Mouse (Mus musculus): ENCODE measurements around the gene Desi1.

Gene Desi1

GRCm38 (mm10) chr15:81964980-81965545 is 68.6 kb downstream of the Desi1 start:
- DNase-seq (ENCODE audit: low read depth, low spot score): no peak
- Histone ChIP-seq H3K36me3 (ENCODE audit: control insufficient read depth, insufficient read depth, low read length, poor library complexity, severe bottlenecking) (no peaks in the 10 kb centered on the region), H3K27me3 (ENCODE audit: control insufficient read depth, insufficient read depth, low read length, poor library complexity, severe bottlenecking) (no peaks in the 10 kb centered on the region)

- no peaks in the 10 kb centered on the region for H3K27me3 ChIP-seq (ENCODE audit: control insufficient read depth, insufficient read depth, low read length, poor library complexity, severe bottlenecking)
- DNase-seq (ENCODE audit: low read depth, low spot score): no peak
Measured at GRCm38 (mm10) chr15:81964262-81964661, 69.4 kb downstream of the Desi1 start.

GRCm38 (mm10) chr15:81961078-81961451 is 72.6 kb downstream of the Desi1 start:
- DNase-seq (ENCODE audit: low read depth, low spot score): no peak
- H3K36me3 ChIP-seq (ENCODE audit: control insufficient read depth, insufficient read depth, low read length, poor library complexity, severe bottlenecking): no peaks in the 10 kb centered on the region
- no peaks in the 10 kb centered on the region for H3K27me3 ChIP-seq (ENCODE audit: control insufficient read depth, insufficient read depth, low read length, poor library complexity, severe bottlenecking)

More at GRCm38 (mm10) chr15:81964262-81964661, 69.4 kb downstream of the Desi1 start:
- no peaks in the 10 kb centered on the region for H3K36me3 ChIP-seq (ENCODE audit: control insufficient read depth, insufficient read depth, low read length, poor library complexity, severe bottlenecking)

GRCm38 (mm10) chr15:81960171-81961077 is 73.2 kb downstream of the Desi1 start, which contains the start of gene Pmm1:
Pmm1 (minus strand) TSS chr15:81960930.
- H3K36me3 ChIP-seq (ENCODE audit: control insufficient read depth, insufficient read depth, low read length, poor library complexity, severe bottlenecking): no peaks in the 10 kb centered on the region
- H3K27me3 ChIP-seq (ENCODE audit: control insufficient read depth, insufficient read depth, low read length, poor library complexity, severe bottlenecking): no peaks in the 10 kb centered on the region
- peak; percentile 99 for DNase-seq (ENCODE audit: low read depth, low spot score)

GRCm38 (mm10) chr15:81958906-81959305 is 74.8 kb downstream of the Desi1 start:
- DNase-seq (ENCODE audit: low read depth, low spot score): no peak
- no peaks in the 10 kb centered on the region for H3K27me3 ChIP-seq (ENCODE audit: control insufficient read depth, insufficient read depth, low read length, poor library complexity, severe bottlenecking)
- H3K36me3 ChIP-seq (ENCODE audit: control insufficient read depth, insufficient read depth, low read length, poor library complexity, severe bottlenecking): no peaks in the 10 kb centered on the region

GRCm38 (mm10) chr15:81957598-81957997 is 76.1 kb downstream of the Desi1 start:
- DNase-seq (ENCODE audit: low read depth, low spot score): no peak
- no peaks in the 10 kb centered on the region for H3K27me3 ChIP-seq (ENCODE audit: control insufficient read depth, insufficient read depth, low read length, poor library complexity, severe bottlenecking)
- no peaks in the 10 kb centered on the region for H3K36me3 ChIP-seq (ENCODE audit: control insufficient read depth, insufficient read depth, low read length, poor library complexity, severe bottlenecking)

- DNase-seq (ENCODE audit: low read depth, low spot score): peak; percentile 73
- no peaks in the 10 kb centered on the region for H3K27me3 ChIP-seq (ENCODE audit: control insufficient read depth, insufficient read depth, low read length, poor library complexity, severe bottlenecking)
- H3K36me3 ChIP-seq (ENCODE audit: control insufficient read depth, insufficient read depth, low read length, poor library complexity, severe bottlenecking): no peaks in the 10 kb centered on the region
Measured at GRCm38 (mm10) chr15:81956457-81956856, 77.2 kb downstream of the Desi1 start.

GRCm38 (mm10) chr15:81955414-81955813 is 78.2 kb downstream of the Desi1 start:
- no peaks in the 10 kb centered on the region for H3K27me3 ChIP-seq (ENCODE audit: control insufficient read depth, insufficient read depth, low read length, poor library complexity, severe bottlenecking)
- no peaks in the 10 kb centered on the region for H3K36me3 ChIP-seq (ENCODE audit: control insufficient read depth, insufficient read depth, low read length, poor library complexity, severe bottlenecking)
- no peak for DNase-seq (ENCODE audit: low read depth, low spot score)

GRCm38 (mm10) chr15:81954716-81955115 is 78.9 kb downstream of the Desi1 start:
- Histone ChIP-seq H3K36me3 (ENCODE audit: control insufficient read depth, insufficient read depth, low read length, poor library complexity, severe bottlenecking) (no peaks in the 10 kb centered on the region), H3K27me3 (ENCODE audit: control insufficient read depth, insufficient read depth, low read length, poor library complexity, severe bottlenecking) (no peaks in the 10 kb centered on the region)
- no peak for DNase-seq (ENCODE audit: low read depth, low spot score)

GRCm38 (mm10) chr15:81954151-81954583 is 79.5 kb downstream of the Desi1 start:
- H3K27me3 ChIP-seq (ENCODE audit: control insufficient read depth, insufficient read depth, low read length, poor library complexity, severe bottlenecking): no peaks in the 10 kb centered on the region
- no peaks in the 10 kb centered on the region for H3K36me3 ChIP-seq (ENCODE audit: control insufficient read depth, insufficient read depth, low read length, poor library complexity, severe bottlenecking)
- DNase-seq (ENCODE audit: low read depth, low spot score): no peak

- H3K36me3 ChIP-seq (ENCODE audit: control insufficient read depth, insufficient read depth, low read length, poor library complexity, severe bottlenecking): no peaks in the 10 kb centered on the region
- H3K27me3 ChIP-seq (ENCODE audit: control insufficient read depth, insufficient read depth, low read length, poor library complexity, severe bottlenecking): no peaks in the 10 kb centered on the region
- no peak for DNase-seq (ENCODE audit: low read depth, low spot score)
Measured at GRCm38 (mm10) chr15:81952310-81952709, 81.4 kb downstream of the Desi1 start.

GRCm38 (mm10) chr15:81951159-81951558 is 82.5 kb downstream of the Desi1 start:
- Histone ChIP-seq H3K27me3 (ENCODE audit: control insufficient read depth, insufficient read depth, low read length, poor library complexity, severe bottlenecking) (no peaks in the 10 kb centered on the region), H3K36me3 (ENCODE audit: control insufficient read depth, insufficient read depth, low read length, poor library complexity, severe bottlenecking) (no peaks in the 10 kb centered on the region)
- no peak for DNase-seq (ENCODE audit: low read depth, low spot score)

- H3K27me3 ChIP-seq (ENCODE audit: control insufficient read depth, insufficient read depth, low read length, poor library complexity, severe bottlenecking): no peaks in the 10 kb centered on the region
- no peak for DNase-seq (ENCODE audit: low read depth, low spot score)
- no peaks in the 10 kb centered on the region for H3K36me3 ChIP-seq (ENCODE audit: control insufficient read depth, insufficient read depth, low read length, poor library complexity, severe bottlenecking)
Measured at GRCm38 (mm10) chr15:81950716-81951115, 82.9 kb downstream of the Desi1 start.

GRCm38 (mm10) chr15:81949476-81950131 is 84.1 kb downstream of the Desi1 start:
- no peaks in the 10 kb centered on the region for H3K27me3 ChIP-seq (ENCODE audit: control insufficient read depth, insufficient read depth, low read length, poor library complexity, severe bottlenecking)
- DNase-seq (ENCODE audit: low read depth, low spot score): no peak
- H3K36me3 ChIP-seq (ENCODE audit: control insufficient read depth, insufficient read depth, low read length, poor library complexity, severe bottlenecking): no peaks in the 10 kb centered on the region

GRCm38 (mm10) chr15:81949076-81949475 is 84.6 kb downstream of the Desi1 start:
- Histone ChIP-seq H3K36me3 (ENCODE audit: control insufficient read depth, insufficient read depth, low read length, poor library complexity, severe bottlenecking) (no peaks in the 10 kb centered on the region), H3K27me3 (ENCODE audit: control insufficient read depth, insufficient read depth, low read length, poor library complexity, severe bottlenecking) (no peaks in the 10 kb centered on the region)
- no peak for DNase-seq (ENCODE audit: low read depth, low spot score)
